Mouse (Mus musculus) ES-Bruce4 (cell line): Measurements from ENCODE around the gene Zfp352. TPM values are rescaled to one million over a fixed set of nuclear protein-coding genes. Genes with fewer than 3 reads are reported as not detected.

Source experiments
- H3K27ac ChIP-seq: 2 replicates; pipeline ENCODE4 v1.5.1; 2012; ENCODE audit warnings: low read length, inconsistent platforms; ENCODE audit not compliant: insufficient read depth
- H3K27me3 ChIP-seq: 2 replicates; pipeline ENCODE4 v1.6.1; 2012; ENCODE audit warnings: mild to moderate bottlenecking, low read length, inconsistent platforms; ENCODE audit not compliant: control insufficient read depth, poor library complexity, insufficient read depth, severe bottlenecking
- H3K36me3 ChIP-seq: 2 replicates; pipeline ENCODE4 v1.6.1; 2012; ENCODE audit warnings: inconsistent platforms, mild to moderate bottlenecking, low read length, moderate library complexity; ENCODE audit not compliant: control insufficient read depth, poor library complexity, insufficient read depth, severe bottlenecking
- H3K4me1 ChIP-seq: one replicate; pipeline ENCODE4 v1.8.1; 2011; ENCODE audit warnings: low read length; ENCODE audit not compliant: control insufficient read depth, insufficient read depth
- H3K4me3 ChIP-seq: 2 replicates; pipeline ENCODE4 v1.5.1; 2011; ENCODE audit warnings: low read depth, mild to moderate bottlenecking, low read length
- H3K9ac ChIP-seq: 2 replicates; pipeline ENCODE4 v1.6.1; 2012; ENCODE audit warnings: low read depth, mild to moderate bottlenecking, inconsistent platforms; ENCODE audit not compliant: poor library complexity, severe bottlenecking
- H3K9me3 ChIP-seq: replicated peaks from 2 replicates; pipeline ENCODE4 v1.6.1; 2012; ENCODE audit warnings: mild to moderate bottlenecking, low read length, inconsistent platforms; ENCODE audit not compliant: control insufficient read depth, poor library complexity, insufficient read depth, severe bottlenecking
- CTCF ChIP-seq: IDR thresholded peaks from one replicate; pipeline ENCODE4 v1.8.1; 2011; ENCODE audit warnings: low read depth, low read length
- EP300 ChIP-seq: IDR thresholded peaks from 2 replicates; pipeline ENCODE4 v1.6.1; 2011; ENCODE audit warnings: low read depth, low read length; ENCODE audit not compliant: insufficient read depth
- POLR2A ChIP-seq: IDR thresholded peaks from one replicate; pipeline ENCODE4 v1.8.1; 2011; ENCODE audit warnings: low read length; ENCODE audit not compliant: insufficient read depth
- polyA plus RNA-seq: library from polyadenylated mRNA; stranded (reverse); fragments of >200 nt; gene quantifications from 2 replicates; pipeline ENCODE4 v1.2.4, GENCODE M21; 2011; ENCODE audit warnings: low read depth; ENCODE audit not compliant: missing spikeins, insufficient read depth, insufficient read length

Zfp352 gene
- polyA plus RNA-seq, 1 experiment: not detected

GRCm38 (mm10) chr4:90269781-90270180, 51.2 kb downstream of the Zfp352 start:
- no peak overlapping the region for H3K27ac ChIP-seq

More at GRCm38 (mm10) chr4:90269781-90270180, 51.2 kb downstream of the Zfp352 start:
- Histone ChIP-seq H3K36me3 (no peaks in the 10 kb centered on the region), H3K4me1 (no peaks in the 10 kb centered on the region), H3K9ac (no peak overlapping the region), H3K27me3 (no peaks in the 10 kb centered on the region), H3K9me3 (peaks cover 34% of the 10 kb centered on the region), H3K4me3 (no peak overlapping the region)
- TF ChIP-seq POLR2A: no peak
- TF ChIP-seq CTCF: no peak
- TF ChIP-seq EP300: no peak
